Mouse (Mus musculus): ENCODE measurements around the gene Hbb-bt. TPM values are rescaled to one million over a fixed set of nuclear protein-coding genes. Genes with fewer than 3 reads are reported as not detected.
"Not testable (repeated sequence)": the region's sequence is repeated elsewhere in the genome, so short reads cannot be mapped to it uniquely, and the experiment has no call there.

Gene Hbb-bt
- polyA plus RNA-seq, 1 experiment from 2014 or later = 1,407 TPM

DNA sequence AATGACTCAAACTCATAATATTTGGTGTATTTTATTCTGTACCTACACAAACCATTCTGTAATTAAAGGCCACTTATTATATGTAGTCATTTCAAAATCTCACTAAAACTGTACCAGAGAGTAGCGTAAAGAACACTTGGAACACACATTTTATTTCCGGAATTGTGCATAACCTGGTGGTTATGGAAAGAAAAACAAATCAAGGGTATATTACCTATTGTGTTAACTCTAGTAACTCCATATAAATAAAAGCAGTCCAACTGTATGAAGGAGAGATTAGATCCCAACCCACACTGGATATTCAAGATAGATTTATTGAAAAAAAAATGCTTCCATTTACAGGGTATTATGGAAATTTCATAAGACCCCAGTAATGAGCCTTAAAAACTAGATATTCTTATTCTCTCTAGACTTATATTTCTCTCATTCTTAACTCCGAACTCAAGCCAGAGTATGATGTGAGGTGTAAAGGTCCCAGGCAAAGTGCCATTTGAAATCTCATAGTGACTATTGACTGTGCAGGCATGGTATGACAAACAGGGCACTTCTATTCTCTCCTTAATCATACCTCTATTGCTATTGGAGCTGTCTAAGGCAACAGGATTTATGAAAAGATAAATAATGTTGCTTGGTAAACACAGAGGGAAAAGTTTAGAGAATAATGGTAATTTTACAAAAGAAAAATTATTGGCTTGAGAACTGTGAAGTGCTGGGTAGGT lies 11.9 kb upstream of the Hbb-bt start:
- H3K9me3 ChIP-seq = no peaks in the 10 kb centered on the region
- no peaks in the 10 kb centered on the region for H3K4me1 ChIP-seq
- H3K36me3 ChIP-seq = no peaks in the 10 kb centered on the region
- no peaks in the 10 kb centered on the region for H3K27me3 ChIP-seq
- no peak for ATAC-seq (replicated peaks)
- WGBS = 91% methylated on average over 3 of the region's 3 CpGs
- H3K9ac ChIP-seq (replicated peaks) = no peak overlapping the region
- no peak overlapping the region for H3K4me2 ChIP-seq (replicated peaks)
- no peak overlapping the region for H3K4me3 ChIP-seq
- no peak overlapping the region for H3K27ac ChIP-seq (replicated peaks)

DNA sequence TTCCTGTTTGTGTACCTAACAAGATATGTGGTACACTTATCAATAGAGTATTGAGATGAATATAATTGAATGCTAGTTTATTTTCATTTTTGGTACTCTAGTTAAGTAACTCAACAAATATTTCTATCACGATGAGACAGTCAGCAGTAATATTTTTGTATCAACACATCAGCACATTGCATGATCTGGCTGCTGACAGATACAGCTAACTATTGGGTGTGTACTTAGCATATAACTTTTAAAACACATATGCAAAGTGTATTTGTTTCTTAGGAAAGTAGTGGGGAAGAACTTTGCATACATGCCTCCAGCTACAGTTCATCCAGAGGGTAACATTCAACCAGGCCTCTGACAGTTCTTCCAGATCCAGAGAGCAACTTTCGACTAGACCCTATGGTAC lies 10.8 kb upstream of the Hbb-bt start:
- H3K9me3 ChIP-seq = no peaks in the 10 kb centered on the region
- H3K4me3 ChIP-seq = no peak overlapping the region
- no peaks in the 10 kb centered on the region for H3K36me3 ChIP-seq
- no peak overlapping the region for H3K27ac ChIP-seq (replicated peaks)
- no peaks in the 10 kb centered on the region for H3K27me3 ChIP-seq
- ATAC-seq (replicated peaks) = no peak
- H3K9ac ChIP-seq (replicated peaks) = no peak overlapping the region
- WGBS = 83% methylated on average over 2 of the region's 2 CpGs
- no peaks in the 10 kb centered on the region for H3K4me1 ChIP-seq
- no peak overlapping the region for H3K4me2 ChIP-seq (replicated peaks)

DNA sequence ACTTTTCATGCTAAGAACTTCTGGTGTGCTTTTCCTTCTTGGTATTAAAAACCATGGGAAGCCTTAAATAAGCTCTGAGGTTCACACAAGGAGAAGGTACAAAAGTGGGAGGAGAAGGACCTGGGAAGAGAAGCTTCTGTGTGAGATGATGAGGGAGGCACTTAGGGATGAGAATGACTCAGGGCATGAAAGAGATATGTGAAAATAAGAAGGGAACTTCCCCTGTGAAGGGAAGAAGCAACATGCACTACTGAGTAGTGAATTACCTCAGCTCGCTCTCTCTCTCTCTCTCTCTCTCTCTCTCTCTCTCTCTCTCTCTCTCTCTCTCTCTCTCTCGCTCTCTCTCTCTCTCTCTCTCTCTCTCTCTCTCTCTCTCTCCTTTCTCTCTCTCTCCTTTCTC lies 1.3 kb upstream of the Hbb-bt start:
- H3K4me3 ChIP-seq; H3K4me2 ChIP-seq (replicated peaks); H3K27ac ChIP-seq (replicated peaks); H3K9me3 ChIP-seq; H3K27me3 ChIP-seq; H3K9ac ChIP-seq (replicated peaks); ATAC-seq (replicated peaks); H3K4me1 ChIP-seq; H3K36me3 ChIP-seq: not testable (repeated sequence)
- 89% methylated on average over 1 of the region's 2 CpGs for WGBS

DNA sequence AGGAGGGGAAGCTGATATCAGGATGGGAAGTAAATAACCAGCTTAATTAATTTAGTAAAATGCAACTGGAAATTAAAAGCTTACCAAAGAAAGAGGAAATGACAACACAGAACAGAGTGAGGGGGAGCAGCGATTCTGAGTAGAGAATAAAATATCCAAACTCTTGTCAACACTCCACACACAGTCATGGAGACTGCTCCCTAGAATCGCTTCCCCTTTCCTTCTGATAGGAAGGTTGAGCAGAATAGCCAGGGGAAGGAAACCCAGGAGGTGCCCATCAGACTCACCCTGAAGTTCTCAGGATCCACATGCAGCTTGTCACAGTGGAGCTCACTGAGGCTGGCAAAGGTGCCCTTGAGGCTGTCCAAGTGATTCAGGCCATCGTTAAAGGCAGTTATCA lies 644 bp downstream of the Hbb-bt start:
- not testable (repeated sequence) for H3K9ac ChIP-seq (replicated peaks); H3K27ac ChIP-seq (replicated peaks); H3K4me1 ChIP-seq; H3K9me3 ChIP-seq; H3K4me3 ChIP-seq; H3K27me3 ChIP-seq; H3K36me3 ChIP-seq; H3K4me2 ChIP-seq (replicated peaks); ATAC-seq (replicated peaks)
- no CpG with 5 or more reads among the region's 3 CpGs for WGBS

DNA sequence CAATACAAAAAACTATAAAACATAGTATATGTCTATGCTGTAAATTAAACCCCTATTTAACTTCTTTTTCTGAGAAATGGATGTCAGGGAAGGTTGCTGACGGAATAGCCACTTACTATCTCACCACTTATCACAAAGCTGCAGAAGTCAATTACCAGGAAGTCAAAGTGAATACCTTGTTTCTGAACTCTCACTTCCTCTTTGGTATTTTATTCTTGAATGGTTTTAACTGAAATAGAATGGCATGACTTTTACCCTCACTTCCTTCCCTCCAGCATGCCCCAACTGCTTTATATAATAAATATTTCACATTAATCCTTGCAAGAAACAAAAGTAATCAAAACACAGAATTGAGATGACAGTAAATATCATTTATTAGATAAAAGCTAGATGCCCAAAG lies 1.6 kb downstream of the Hbb-bt start:
- Histone ChIP-seq H3K27ac (replicated peaks) (no peak overlapping the region), H3K27me3 (no peaks in the 10 kb centered on the region), H3K4me2 (replicated peaks) (no peak overlapping the region), H3K4me1 (no peaks in the 10 kb centered on the region), H3K9ac (replicated peaks) (no peak overlapping the region), H3K36me3 (no peaks in the 10 kb centered on the region), H3K9me3 (no peaks in the 10 kb centered on the region), H3K4me3 (no peak overlapping the region)
- ATAC-seq (replicated peaks) = no peak
- 81% methylated on average over 1 of the region's 1 CpGs for WGBS

DNA sequence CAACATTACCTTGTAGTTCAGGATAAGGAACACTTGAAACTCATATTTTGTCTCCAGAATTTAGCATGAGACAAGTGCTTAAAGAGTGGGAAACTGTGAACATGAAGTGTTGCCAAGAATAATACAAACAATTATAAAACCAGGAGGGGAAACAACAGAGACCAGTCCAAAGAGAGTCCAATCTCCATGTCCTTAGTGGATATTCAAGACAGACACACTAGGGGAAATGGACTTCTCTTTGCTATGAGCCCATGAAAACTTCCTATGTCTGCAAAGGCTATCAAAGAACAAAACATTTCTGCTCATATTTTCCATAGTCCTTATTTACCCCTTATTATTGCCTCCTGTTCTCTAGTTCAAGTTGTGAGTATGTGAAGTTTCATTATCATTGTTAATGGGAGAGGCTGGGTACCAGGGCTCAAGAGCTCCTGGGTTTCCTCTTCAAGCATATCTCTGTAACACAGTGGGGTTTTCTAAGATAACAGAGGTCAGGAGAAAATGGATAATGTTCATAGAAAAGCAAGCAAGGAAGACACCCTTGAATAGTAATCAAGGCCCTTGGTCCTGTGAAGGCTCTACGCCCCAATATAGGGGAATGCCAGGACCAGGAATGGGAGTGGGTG lies 2.5 kb downstream of the Hbb-bt start:
- 79% methylated on average over 1 of the region's 1 CpGs for WGBS
- Histone ChIP-seq H3K9ac (replicated peaks) (no peak overlapping the region), H3K4me2 (replicated peaks) (no peak overlapping the region), H3K27me3 (no peaks in the 10 kb centered on the region), H3K4me3 (no peak overlapping the region), H3K4me1 (no peaks in the 10 kb centered on the region), H3K9me3 (no peaks in the 10 kb centered on the region), H3K27ac (replicated peaks) (no peak overlapping the region), H3K36me3 (no peaks in the 10 kb centered on the region)
- ATAC-seq (replicated peaks) = no peak

DNA sequence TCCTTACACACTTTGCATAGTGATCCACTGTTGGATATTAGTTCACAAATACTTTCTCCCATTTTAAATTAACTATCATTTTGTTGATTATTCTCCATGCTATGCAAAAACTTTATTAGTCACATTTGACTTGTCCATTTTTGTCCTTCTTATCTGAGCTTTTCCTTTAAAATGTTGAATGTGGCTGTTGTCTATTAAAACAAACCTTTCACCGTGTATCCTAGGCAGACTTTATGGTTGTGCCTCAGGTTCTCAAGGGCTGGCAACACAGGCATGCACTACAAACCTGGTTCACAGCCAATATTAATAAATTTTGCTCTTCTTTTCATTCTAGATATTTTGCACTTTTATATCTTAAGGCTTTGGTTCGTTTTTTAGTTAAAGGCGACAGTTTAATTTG lies 3.0 kb downstream of the Hbb-bt start:
- no peak overlapping the region for H3K9ac ChIP-seq (replicated peaks)
- no peaks in the 10 kb centered on the region for H3K4me1 ChIP-seq
- H3K4me2 ChIP-seq (replicated peaks) = no peak overlapping the region
- WGBS = 82% methylated on average over 3 of the region's 3 CpGs
- H3K27me3 ChIP-seq = no peaks in the 10 kb centered on the region
- no peak overlapping the region for H3K27ac ChIP-seq (replicated peaks)
- no peaks in the 10 kb centered on the region for H3K36me3 ChIP-seq
- H3K9me3 ChIP-seq = no peaks in the 10 kb centered on the region
- no peak for ATAC-seq (replicated peaks)
- H3K4me3 ChIP-seq = no peak overlapping the region

DNA sequence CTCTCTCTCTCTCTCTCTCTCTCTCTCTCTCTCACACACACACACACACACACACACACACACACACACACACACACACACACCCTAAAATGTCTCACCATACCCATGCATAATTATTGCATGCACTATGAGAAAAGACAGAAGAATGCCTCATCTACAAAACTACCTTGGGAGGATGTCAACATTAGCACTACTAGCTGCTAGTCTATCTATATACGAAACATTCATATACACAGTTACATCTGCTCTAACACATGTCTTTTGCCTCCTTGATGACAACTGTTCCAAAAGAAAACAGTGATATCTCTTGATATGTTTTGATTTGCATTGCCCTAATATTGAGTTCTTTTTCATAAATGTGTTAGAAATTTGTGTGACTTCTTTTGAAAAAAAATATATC lies 3.5 kb downstream of the Hbb-bt start:
- 76% methylated on average over 1 of the region's 1 CpGs for WGBS
- Histone ChIP-seq H3K4me3 (no peak overlapping the region), H3K36me3 (no peaks in the 10 kb centered on the region), H3K27ac (replicated peaks) (no peak overlapping the region), H3K4me1 (no peaks in the 10 kb centered on the region), H3K4me2 (replicated peaks) (no peak overlapping the region), H3K27me3 (no peaks in the 10 kb centered on the region), H3K9ac (replicated peaks) (no peak overlapping the region), H3K9me3 (no peaks in the 10 kb centered on the region)
- no peak for ATAC-seq (replicated peaks)

DNA sequence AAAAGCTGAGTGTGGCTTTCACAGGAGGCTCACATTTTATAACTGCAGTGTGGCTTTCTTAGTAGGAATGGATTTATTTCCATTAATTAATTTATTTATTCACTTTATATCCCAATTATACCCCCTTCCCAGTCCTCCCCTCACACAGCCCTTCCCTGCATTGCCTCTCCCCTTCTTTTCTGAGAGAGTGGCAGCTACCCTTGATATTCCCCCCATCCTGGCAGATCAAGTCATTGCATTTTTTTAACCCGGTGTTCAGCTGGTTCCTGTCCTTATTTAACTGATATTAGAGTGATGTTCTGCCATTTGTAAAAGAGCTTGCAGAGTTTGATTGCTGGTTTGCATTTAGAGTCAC lies 4.0 kb downstream of the Hbb-bt start:
- Histone ChIP-seq H3K4me2 (replicated peaks) (no peak overlapping the region), H3K9me3 (no peaks in the 10 kb centered on the region), H3K27me3 (no peaks in the 10 kb centered on the region), H3K9ac (replicated peaks) (no peak overlapping the region), H3K4me1 (no peaks in the 10 kb centered on the region), H3K36me3 (no peaks in the 10 kb centered on the region), H3K4me3 (no peak overlapping the region), H3K27ac (replicated peaks) (no peak overlapping the region)
- ATAC-seq (replicated peaks) = no peak
- WGBS = 75% methylated on average over 1 of the region's 1 CpGs

DNA sequence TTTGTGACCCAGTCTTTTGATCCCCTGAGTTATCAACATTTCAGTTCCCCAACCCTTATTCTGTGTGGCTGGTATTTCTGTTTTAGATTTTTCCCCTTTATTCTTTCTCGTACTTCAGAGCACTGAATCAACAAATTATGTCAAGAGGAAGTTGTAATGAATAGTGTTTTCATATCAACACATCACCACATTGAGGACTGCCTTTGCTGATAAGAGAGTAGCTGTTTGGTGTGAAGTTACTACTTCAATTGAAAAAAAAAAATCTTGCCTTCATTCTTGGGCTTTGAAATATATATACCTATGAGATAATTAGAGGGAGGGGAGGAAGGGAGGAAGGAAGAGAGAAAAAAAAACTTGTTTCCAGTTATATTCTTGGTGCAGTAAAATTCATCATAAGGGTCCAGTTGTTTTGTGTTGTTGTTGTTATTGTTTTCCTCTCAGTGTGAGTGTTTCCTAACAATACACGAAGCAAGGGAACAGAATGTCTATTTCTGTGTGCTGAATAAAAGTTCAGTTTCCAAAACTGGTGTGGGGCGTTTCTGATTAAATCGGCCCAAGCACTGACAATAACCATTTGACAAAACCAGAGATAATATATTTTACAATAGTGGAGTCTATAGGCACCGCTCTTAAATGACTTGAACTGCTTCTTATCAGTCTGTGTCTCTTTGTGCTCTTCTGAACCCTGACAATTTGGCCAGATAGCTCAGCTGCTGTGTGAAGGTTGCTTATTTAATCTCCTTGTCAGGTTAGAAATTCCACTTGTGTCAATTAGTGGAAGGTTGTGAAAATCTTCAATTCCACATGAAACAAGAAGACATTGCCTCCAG lies 4.6 kb downstream of the Hbb-bt start:
- Histone ChIP-seq H3K27me3 (no peaks in the 10 kb centered on the region), H3K9me3 (no peaks in the 10 kb centered on the region), H3K27ac (replicated peaks) (no peak overlapping the region), H3K4me2 (replicated peaks) (no peak overlapping the region), H3K4me3 (no peak overlapping the region), H3K36me3 (no peaks in the 10 kb centered on the region), H3K4me1 (no peaks in the 10 kb centered on the region), H3K9ac (replicated peaks) (no peak overlapping the region)
- WGBS = 68% methylated on average over 5 of the region's 5 CpGs
- ATAC-seq (replicated peaks) = no peak

DNA sequence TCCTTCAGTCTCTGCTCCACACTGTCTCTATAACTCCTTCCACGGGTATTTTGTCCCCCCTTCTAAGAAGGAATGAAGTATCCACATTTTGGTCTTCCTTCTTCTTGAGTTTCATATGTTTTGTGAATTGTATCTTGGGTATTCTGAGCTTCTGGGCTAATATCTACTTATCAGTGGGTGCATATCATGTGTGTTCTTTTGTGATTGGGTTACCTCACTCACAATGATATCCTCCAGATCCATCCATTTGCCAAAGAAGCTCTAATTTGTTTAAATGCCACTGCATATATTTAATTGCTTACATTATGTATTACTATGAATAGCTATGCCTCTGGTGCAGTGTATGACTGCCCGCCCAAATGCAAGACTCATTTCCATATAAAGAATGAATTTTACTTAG lies 5.7 kb downstream of the Hbb-bt start:
- not testable (repeated sequence) for H3K9ac ChIP-seq (replicated peaks); H3K27ac ChIP-seq (replicated peaks); H3K36me3 ChIP-seq; H3K4me2 ChIP-seq (replicated peaks); H3K4me1 ChIP-seq; H3K27me3 ChIP-seq; H3K4me3 ChIP-seq; ATAC-seq (replicated peaks); H3K9me3 ChIP-seq
- 81% methylated on average over 2 of the region's 2 CpGs for WGBS

DNA sequence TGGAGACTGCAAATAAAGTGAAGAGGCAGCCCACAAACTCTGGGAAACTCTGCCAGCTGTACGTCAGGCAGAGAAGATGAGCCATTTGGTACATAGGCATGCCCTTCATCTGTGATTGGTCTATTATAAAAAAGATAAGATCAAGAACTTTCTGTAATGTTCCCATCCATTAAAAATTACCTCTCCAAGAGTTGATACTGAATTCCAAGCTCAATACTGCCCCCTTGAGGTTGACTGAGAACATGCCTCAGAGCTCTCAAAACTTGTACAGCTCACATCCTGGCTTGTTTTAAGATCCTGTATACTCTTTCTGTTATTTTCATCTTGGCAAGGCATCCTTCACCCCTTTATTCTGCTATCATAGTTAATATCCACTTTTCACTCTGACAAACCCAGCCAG lies 6.9 kb downstream of the Hbb-bt start:
- Histone ChIP-seq H3K4me1 (no peaks in the 10 kb centered on the region), H3K4me2 (replicated peaks) (no peak overlapping the region), H3K27me3 (no peaks in the 10 kb centered on the region), H3K9me3 (no peaks in the 10 kb centered on the region), H3K36me3 (no peaks in the 10 kb centered on the region), H3K9ac (replicated peaks) (no peak overlapping the region), H3K27ac (replicated peaks) (no peak overlapping the region), H3K4me3 (no peak overlapping the region)
- WGBS = 53% methylated on average over 1 of the region's 1 CpGs
- ATAC-seq (replicated peaks) = no peak
